Mouse (Mus musculus) cortical plate, adult 2 months (tissue): Measurements from ENCODE around the gene Fbh1.

ENCODE experiments used
- CTCF ChIP-seq: fragments of 200-500 bp; IDR thresholded peaks from 2 replicates; pipeline ENCODE4 v1.5.1; 2011; ENCODE audit warnings: mild to moderate bottlenecking, control low read depth, low read length; ENCODE audit not compliant: insufficient read depth; ENCODE audit errors: extremely low read depth
- POLR2A ChIP-seq: fragments of 200-500 bp; IDR thresholded peaks from 2 replicates; pipeline ENCODE4 v1.6.1; 2011; ENCODE audit warnings: mild to moderate bottlenecking, low read length, control low read depth; ENCODE audit not compliant: insufficient read depth; ENCODE audit errors: extremely low read depth

- TF ChIP-seq CTCF (no peak), POLR2A (no peak)
Observed at GRCm38 (mm10) chr2:11695867-11696266, 81.5 kb downstream of the Fbh1 start.
